Mouse (Mus musculus) splenic B cell, adult 2 months (primary cell): ENCODE data around the gene Mdfi.
"Not testable (repeated sequence)": the region's sequence is repeated elsewhere in the genome, so short reads cannot be mapped to it uniquely, and the experiment has no call there.

Experiments used
- DNase-seq: peaks from one replicate; pipeline ENCODE4 v3.0.0-alpha.2; 2011; ENCODE audit warnings: low read depth, low spot score
- H3K27me3 ChIP-seq: 2 replicates; pipeline ENCODE4 v1.6.1; 2012; ENCODE audit warnings: mild to moderate bottlenecking, low read length, moderate library complexity, mixed read lengths; ENCODE audit not compliant: control insufficient read depth, poor library complexity, insufficient read depth, severe bottlenecking
- H3K36me3 ChIP-seq: 2 replicates; pipeline ENCODE4 v1.6.1; 2012; ENCODE audit warnings: mild to moderate bottlenecking, low read length, moderate library complexity, mixed read lengths; ENCODE audit not compliant: control insufficient read depth, poor library complexity, insufficient read depth, severe bottlenecking

Mdfi gene

GRCm38 (mm10) chr17:47855544-47855943, 21.1 kb upstream of the Mdfi start:
- no peak for DNase-seq
- Histone ChIP-seq H3K27me3 (no peaks in the 10 kb centered on the region), H3K36me3 (no peaks in the 10 kb centered on the region)

DNA sequence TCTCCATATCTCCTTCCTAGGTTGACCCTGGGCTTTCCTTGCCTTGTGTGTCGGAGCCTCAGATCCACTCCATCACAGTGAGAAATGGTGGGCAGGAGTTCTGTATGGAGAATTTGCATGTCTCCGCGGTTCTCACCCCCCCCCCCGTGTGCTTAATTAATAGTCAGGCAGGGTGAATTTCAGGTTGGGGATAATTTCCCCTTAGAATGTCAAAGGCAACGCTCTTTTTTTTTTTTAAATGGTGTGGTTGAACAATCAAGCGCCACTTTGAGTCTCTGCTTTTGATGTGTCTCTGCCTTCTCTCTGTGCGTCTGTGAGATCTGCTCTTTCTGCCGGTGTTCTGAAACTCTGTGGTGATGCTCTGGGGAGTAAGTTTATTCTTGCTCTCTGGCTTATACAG, 20.4 kb upstream of the Mdfi start:
- no peaks in the 10 kb centered on the region for H3K36me3 ChIP-seq
- DNase-seq = no peak
- H3K27me3 ChIP-seq = no peaks in the 10 kb centered on the region

DNA sequence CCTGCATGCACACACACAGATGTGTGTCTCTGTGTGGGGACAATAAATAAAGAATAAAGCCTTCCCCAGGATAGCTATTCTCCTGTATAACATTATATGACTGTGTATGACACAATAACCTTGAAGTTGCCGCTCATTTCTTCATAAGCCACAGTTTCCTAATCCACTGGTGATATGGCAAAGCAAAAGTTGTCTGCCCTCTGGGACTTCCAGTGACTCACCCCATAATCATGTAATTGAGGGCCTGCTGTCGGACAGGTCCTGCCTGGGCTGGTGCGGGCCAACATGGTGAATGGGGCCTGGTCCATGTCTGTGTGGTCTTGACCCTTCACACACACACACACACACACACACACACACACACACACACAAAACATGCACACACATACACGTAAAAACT, 19.3 kb upstream of the Mdfi start:
- no peaks in the 10 kb centered on the region for H3K36me3 ChIP-seq
- DNase-seq = no peak

DNA sequence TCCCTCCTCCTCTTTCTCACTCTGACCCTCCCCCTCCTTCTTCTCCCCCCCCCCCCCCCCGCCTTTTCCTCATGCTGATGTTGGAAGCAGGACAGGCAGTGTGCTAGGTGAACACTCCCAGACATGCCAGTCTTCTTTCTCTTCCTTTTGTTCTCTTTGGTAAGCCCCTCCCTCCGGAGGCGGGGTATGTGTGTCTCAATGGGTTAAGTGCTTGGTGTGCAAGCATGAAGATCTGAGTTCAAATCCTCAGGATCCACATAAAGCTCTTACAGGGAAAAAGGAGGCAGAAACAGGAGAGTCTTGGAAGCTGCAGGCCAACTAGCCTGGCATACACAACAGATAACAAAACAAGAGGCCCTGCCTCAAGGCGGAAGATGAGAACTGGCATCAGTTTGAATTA, 18.8 kb upstream of the Mdfi start:
- Histone ChIP-seq H3K27me3 (no peaks in the 10 kb centered on the region), H3K36me3 (no peaks in the 10 kb centered on the region)
- DNase-seq = no peak

More for the DNA sequence above, 19.3 kb upstream of the Mdfi start:
- no peaks in the 10 kb centered on the region for H3K27me3 ChIP-seq

DNA sequence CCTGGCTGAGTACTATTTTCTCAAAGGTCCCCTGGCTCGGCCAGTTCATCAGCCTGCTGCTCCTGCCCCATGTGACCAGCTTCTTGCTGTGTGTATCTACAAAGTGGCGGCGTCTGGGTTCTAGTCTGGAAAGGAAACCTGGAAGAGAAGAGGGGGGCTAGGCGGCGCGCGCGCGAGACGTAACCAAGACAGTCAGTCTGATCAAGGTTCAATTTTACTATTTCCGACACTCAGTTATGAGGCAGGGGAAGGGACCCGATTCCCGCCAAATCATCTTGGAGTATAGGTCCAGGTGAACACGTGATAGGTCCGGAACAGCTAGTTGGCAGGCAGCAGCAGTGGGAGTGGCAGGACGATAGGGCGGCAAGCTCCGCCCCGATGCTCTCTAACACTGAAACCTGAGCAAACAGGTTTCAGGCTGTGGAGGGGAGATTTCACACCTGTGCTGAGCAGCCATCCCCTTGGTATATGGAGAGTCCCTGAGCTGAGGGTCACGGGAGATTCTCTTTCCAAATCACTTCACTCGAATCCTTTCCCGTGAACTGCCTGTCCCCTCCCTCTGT, 17.4 kb upstream of the Mdfi start:
- H3K27me3 ChIP-seq, DNase-seq, H3K36me3 ChIP-seq: not testable (repeated sequence)

DNA sequence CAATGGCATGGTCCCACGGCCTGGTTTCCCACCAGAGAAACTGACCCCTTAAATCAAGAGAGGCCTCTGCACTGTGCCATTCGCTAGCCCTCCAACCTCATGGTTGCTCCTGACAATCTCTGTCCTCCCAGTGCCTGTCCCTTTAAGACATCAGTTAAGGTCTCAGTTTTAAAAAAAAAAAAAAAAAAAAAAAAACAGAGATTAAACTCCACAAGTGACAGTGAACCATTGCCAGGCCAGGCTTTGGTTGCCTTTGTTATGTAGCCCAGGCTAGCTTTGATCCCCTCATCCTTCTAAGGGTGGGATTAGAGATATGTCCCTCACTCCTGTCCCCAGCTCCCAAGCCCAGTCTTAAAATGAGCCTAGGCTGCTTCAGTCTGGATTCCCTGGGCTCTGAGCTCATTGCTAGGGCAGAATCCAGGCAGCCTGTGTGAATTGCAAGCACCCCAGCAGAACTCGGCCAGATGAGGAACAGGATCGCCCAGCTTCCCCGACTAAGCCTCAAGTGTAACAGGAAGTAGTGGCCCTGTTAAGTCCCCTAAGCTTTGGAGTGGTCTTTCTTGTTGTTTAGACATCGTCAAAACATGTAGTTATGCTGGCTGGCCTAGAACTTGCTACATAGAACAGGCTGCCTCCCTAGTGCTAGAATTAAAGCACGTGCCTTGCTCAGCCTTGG, 16.3 kb upstream of the Mdfi start:
- DNase-seq = no peak
- Histone ChIP-seq H3K27me3 (no peaks in the 10 kb centered on the region), H3K36me3 (no peaks in the 10 kb centered on the region)

- no peaks in the 10 kb centered on the region for H3K36me3 ChIP-seq
- H3K27me3 ChIP-seq = no peaks in the 10 kb centered on the region
- no peak for DNase-seq
Measured at GRCm38 (mm10) chr17:47850035-47850434, 15.5 kb upstream of the Mdfi start.

GRCm38 (mm10) chr17:47847985-47848384, 13.5 kb upstream of the Mdfi start:
- Histone ChIP-seq H3K36me3 (no peaks in the 10 kb centered on the region), H3K27me3 (no peaks in the 10 kb centered on the region)
- DNase-seq = no peak

DNA sequence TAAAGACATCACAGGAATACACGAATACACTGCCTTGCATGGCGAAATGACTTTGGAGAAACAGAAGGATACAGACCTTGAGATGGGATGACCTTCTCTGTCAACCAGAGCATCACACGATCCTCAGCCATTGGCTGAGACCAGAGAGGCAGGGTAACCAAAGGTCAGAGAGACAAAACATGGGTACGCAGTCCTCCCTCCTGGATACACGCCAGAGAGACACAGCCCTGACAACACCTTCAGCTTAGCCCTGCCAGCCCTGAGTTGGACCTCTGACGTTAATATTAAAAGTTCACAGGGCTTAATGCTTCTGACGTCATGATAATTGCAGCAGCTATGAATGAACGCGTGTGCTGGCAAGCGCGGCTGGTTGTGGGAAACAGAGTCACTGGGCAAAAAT, 11.1 kb upstream of the Mdfi start:
- no peaks in the 10 kb centered on the region for H3K36me3 ChIP-seq

GRCm38 (mm10) chr17:47843465-47843864, 9.0 kb upstream of the Mdfi start:
- DNase-seq = no peak
- H3K27me3 ChIP-seq = no peaks in the 10 kb centered on the region

More for the DNA sequence above, 11.1 kb upstream of the Mdfi start:
- no peak for DNase-seq
- no peaks in the 10 kb centered on the region for H3K27me3 ChIP-seq

GRCm38 (mm10) chr17:47841931-47842623, 7.6 kb upstream of the Mdfi start:
- no peak for DNase-seq
- no peaks in the 10 kb centered on the region for H3K27me3 ChIP-seq

More at GRCm38 (mm10) chr17:47843465-47843864, 9.0 kb upstream of the Mdfi start:
- H3K36me3 ChIP-seq = no peaks in the 10 kb centered on the region

GRCm38 (mm10) chr17:47841521-47841920, 7.0 kb upstream of the Mdfi start:
- no peaks in the 10 kb centered on the region for H3K27me3 ChIP-seq
- no peaks in the 10 kb centered on the region for H3K36me3 ChIP-seq
- DNase-seq = no peak

More at GRCm38 (mm10) chr17:47841931-47842623, 7.6 kb upstream of the Mdfi start:
- no peaks in the 10 kb centered on the region for H3K36me3 ChIP-seq

- no peak for DNase-seq
- Histone ChIP-seq H3K36me3 (no peaks in the 10 kb centered on the region), H3K27me3 (no peaks in the 10 kb centered on the region)
Measured at GRCm38 (mm10) chr17:47837808-47838207, 3.3 kb upstream of the Mdfi start.

DNA sequence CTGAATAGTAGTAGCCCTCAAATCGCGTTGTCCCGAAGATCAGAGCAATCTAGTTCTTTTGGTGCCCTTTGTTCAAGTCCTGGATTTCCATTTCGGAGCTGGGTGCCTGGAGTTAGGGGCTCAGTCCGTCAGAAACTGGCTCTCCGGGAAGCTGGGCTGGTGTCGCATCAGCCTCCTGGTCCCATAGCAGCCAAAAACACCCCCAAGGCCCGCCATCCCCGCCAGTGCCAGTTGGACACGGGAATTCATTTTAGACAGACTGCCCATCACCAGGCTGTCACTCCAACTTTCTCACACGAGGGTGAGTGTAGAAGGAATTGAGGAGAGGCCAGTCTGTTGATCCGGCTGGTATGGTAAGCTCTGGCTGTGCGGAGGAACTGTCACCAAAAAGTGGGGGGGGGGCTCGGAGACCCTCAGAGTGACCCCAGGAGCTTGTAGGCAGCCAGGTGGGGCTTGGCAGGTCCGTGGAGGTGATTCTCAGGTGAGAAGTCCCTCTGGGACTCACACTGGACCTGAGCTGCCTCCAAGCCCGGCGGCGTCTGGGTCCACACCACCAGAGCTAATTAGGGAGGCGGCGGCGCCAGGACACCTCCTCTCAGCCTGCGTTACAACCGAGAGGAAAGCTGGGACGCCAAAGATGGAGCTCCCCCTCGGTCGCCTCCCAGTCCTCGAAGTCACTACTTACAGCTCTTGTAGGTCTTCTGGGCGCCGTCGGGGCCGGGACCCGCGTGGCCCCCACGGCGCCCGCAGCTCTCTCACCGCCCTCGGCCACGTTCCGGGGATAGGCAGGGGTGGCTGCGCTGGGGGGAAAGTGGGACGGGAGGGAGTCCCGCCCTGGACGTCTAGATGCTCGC, 636 bp downstream of the Mdfi start:
- no peaks in the 10 kb centered on the region for H3K36me3 ChIP-seq
- DNase-seq = no peak
- H3K27me3 ChIP-seq = no peaks in the 10 kb centered on the region
